Mouse (Mus musculus): Measurements from ENCODE around the gene Numbl.
"Not testable (repeated sequence)": the region's sequence is repeated elsewhere in the genome, so short reads cannot be mapped to it uniquely, and the experiment has no call there.

Numbl gene

DNA sequence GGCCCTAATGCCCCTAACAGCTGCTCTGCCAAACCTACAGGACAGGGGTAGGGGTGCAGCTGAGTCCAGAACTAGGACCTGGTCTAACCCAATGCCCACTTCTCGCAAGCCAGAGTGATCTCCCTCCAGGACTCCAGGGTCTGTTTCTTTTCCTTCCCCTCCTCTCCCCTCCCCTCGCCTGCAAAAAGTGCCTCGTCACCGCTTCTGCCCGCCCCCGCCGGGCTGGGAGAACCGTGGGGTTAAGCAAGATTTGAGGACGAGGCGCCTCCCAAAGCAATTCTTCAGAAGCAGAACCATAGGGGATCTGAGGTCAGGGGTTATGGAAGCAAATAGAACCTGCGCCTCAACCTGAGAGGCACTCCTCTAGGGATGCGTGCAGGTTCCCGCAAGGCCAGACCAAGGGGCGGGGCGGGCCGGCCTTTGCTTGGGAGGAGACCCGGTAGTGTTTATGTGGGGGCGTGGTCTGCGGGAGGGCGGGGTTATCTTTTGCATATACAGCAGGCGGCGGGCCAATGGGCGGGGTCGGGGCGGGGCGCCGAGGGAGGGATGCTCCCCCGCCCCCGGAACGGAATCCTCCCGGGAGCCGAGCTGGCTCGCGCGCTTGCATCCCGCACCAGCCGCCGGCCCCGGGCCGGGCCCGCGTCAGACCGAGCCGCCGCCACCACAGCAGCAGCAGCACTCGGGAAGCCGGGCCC, at the start of gene Numbl:
Gene Numbl, plus strand, starts transcription at position 229 of the 695 bp plus-strand sequence.
- peak; percentile 91 for DNase-seq (ENCODE audit: low spot score)

DNA sequence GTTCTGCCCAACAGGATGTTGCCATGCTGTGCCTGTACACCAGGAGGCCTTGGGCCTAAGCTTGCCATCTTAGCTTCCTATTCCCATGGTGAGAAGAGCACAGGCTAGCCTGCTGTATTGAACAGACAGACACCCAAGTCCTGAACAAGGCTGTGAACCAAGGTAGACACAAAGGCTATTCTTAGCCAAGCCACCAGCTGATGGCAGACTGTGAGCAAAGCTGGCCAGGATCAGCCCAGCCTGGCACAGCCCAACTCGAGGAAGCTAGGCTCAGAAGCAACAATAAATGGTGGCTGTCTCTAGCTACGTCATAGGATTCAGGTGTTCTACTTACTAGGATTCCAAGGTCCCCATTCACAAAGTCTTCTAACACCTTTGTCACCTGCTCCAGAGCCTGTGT, 45.6 kb upstream of the Numbl start:
- DNase-seq (ENCODE audit: low spot score) = no peak

DNA sequence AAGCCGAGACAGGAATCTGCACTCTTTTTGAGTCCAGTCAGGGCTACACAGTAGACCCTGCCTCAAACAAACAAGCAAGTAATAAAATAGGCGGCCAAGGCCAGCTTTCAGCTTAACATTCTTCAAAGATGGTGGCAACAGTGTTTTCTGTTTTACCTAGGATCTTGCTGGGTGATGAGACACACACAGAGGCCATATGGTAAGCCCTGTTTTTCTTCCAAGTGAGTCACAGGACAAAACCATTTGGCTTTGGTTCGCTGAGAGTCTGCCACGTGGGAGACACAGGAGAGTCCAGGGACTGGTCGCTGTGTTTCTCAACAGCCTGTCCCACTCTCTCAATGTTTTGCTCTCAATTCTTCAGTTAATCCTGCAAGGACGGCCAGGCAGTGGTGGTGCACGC, 39.6 kb upstream of the Numbl start:
- DNase-seq (ENCODE audit: low spot score) = peak; percentile 56

DNA sequence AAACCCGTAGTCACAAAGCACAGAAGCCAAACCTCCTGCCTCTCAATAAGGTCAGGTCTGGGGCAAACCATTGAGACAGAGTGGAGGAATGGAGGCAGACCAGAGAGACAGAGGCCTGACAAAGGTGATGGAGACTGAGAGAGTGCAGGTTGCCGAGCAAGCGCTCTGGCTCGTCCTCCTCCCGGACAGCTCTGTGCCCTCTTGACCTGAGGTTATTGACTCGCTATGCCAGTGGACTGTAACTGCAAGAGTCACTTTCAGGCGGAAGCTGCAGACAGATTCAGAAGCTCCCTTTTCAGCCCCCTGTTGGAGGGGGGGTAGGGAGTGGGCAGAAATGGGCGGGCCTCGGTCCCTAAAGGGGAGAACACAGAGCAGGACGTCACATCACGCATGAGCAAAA, 38.3 kb upstream of the Numbl start:
- no peak for DNase-seq (ENCODE audit: low spot score)

DNA sequence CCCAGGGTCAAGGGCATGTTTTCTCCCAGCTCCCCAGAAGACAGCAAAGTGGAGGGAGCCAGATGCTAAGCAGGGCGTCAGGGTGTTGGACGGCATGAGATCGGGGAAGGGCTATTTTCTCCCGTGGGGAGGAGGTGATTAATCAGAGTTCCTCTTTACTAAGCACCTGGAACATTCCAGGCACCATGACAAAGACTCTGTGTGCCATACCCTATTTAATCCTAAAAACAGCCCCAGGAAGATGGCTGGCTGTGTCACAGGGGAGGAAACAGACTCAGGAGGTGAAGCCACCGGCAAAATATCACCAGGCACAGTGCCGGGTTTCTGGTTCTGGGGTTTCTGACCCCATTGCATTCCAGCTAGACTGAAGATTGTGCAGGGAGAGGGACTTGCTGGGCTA, 36.3 kb upstream of the Numbl start:
- DNase-seq (ENCODE audit: low spot score) = no peak

DNA sequence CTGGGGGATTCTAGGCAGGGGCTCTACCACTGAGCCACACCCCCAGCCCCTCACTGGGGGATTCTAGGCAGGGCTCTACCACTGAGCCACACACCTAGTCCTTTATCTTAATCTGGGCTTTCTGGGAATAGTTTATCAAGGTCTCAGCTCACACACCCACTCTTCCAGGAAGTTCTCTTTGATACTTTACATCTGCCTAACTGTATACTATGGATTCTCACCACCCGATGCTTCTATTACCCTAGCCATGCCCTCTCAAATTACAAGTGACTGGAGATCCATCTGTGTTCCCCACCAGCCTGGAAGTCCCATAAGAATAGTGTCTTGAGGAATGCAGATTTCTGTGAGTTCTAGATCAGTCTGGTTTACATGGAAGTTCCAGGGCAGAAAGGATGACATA, 35.7 kb upstream of the Numbl start:
- DNase-seq (ENCODE audit: low spot score) = no peak

DNA sequence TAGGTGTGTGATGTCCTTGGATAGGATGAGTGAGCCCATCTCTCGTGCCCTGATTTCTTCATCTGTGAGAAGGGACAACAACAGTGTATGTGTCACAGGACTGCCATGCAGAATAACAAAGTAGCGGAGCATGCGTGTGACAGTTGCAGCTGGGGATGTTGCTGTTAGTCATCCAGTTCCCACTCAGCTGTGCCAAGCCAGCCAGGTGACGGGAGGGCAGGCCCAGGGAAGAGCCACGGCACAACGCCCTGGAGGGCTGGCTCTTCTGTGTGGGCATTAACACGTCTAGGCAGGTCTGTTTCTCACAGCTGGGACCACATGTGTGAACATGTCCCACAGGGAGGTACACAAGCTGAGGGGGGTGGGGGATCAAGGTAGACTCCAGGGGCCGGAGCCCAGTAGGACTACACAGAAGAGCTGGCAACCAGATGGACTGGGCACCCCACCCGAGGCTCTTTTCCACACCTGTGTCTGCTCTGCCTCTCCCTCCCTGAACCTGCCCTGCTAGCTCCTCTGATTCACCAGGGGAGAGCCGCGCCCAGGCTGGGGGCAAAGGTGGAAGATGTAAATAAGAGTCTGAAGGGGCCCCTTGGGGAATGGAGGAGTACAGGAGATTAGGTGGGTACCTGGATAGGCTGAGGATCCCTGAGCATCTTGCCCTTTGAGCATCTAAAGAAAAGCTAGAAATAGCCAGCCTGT, 33.2 kb upstream of the Numbl start:
- no peak for DNase-seq (ENCODE audit: low spot score)

DNA sequence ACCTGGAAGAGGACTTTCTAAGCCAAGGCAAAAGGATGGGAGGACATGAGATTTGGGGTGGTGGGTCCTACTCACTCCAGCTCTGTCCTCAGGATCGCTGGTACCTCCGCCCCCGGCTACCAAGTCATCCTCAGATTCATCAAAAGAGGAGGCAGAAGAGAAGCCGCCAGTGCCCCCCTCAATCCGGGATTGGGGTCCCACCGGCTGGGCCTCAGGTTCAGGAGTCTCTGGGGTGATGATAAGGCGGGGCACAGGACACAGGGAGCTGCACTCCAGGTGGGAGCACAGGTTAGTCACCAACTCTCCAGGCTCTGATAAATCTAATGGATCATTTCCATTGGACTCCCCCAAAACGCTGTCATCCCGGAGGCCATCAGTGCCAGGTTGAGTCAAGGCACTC, 31.0 kb upstream of the Numbl start:
- DNase-seq (ENCODE audit: low spot score) = no peak

DNA sequence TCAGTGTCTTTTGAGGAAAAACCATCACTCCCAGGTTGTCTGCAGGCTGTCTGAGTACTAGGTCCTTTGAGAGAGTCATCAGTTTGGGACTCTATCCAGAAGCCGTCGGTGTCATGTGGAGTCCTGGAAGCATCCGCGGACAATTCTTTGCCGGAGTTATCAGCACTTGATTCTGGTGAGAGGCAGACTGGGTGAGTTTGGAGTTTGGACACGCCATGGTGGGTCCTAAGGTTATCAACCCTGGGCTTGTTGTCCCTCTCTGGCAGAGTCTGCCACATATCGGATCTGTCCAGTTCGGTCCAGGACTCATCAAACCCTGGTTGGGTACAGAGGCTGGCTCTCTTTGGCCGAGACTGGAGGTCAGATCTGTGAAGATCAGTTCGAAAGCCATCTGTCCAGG, 30.6 kb upstream of the Numbl start:
- peak; percentile 37 for DNase-seq (ENCODE audit: low spot score)

DNA sequence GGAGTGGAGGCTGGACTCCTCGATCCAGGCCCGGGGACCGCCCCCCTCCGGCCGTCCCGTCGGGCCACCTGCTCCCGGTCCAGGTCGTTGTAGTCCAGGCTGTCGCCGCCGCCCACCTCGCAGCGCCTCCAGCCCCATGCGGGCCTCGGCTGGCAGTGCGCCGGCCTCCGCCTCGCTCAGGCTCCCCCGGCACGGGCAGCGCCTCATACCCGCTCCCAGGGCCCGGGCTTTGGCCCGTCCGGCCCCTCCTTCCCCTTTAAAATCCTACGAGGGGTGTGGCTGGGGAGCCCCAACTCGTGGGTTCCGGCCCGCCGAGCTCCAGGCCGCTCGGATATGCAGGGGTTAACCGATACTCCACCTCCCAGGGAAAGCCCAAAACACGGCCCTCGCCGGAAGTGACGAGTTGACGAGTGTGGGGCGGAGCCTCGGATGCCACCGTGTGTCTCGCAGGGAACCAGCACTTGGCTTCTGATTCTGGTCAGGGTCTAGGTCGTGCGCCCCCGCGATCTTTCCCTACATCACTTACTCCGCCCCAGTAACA, 29.9 kb upstream of the Numbl start, which contains the start of gene Itpkc:
Gene Itpkc, minus strand, starts transcription at position 381 of the 541 bp plus-strand sequence.
- DNase-seq (ENCODE audit: low spot score) = peak; percentile 94

DNA sequence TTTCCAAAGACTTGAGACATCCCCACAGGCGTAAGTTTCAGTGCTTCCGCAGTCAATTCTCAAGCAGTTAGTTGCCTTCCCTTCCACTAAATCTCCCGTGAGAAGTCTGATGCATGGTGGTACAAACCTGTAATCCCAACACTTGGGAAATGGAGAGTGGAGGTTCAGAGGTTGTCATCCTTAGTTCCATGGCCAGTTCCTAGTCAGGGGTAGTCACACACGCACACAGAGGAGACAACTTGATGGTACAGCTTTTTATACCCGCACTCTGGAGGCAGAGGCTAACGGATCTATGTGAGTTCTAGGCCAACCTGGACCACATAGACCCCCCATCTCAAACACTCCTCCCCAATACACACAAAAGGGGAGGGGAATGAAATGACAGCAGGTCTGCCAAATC, 29.4 kb upstream of the Numbl start:
- DNase-seq (ENCODE audit: low spot score) = no peak

DNA sequence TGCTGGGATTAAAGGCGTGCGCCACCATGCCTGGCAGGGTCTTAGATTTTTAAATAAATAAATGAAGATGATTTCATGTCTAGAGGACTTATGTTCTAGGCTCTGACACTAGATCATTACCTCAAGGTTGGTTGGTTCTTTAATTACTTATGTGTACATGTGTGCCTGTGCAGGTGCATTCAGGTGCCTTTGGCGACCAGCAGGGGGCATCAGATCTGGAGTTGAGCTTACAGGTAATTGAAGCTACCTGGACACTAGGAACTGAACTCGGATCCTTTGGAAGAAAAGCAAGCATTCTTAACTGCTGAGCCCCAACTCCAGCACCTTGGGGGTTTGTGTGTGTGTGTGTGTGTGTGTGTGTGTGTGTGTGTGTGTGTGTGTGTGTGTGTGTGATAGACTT, 27.5 kb upstream of the Numbl start:
- DNase-seq (ENCODE audit: low spot score) = no peak

DNA sequence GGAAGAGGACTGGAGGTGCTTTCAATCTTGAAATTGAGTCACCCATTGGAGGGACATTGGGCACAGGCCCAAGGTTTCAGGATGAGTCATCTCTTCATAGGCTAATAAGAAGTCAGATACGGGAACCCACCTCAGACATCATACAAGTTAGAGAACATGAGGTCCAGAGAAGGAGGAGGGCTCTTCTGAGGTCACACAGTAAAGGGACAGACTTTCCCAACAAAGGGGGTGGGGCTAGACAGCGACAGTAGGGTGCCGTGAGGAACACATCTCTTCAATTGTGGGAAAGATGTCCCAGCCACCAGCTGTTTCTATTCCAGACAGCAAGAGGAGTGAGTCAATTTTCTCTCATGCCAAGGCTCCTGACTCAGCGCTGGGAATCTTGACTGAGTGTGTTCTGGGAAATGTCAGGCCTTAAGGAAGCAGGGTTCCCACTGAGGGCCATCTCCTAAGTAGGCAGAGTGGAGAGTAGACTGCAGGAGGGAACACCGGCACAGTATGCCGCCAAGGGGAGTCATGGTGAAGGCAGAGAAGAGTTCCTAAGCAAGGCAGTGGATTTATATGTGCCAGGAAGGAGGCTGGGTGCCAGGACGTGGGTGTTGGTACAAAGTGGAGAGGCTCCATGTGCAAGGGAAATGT, 26.4 kb upstream of the Numbl start:
- peak; percentile 90 for DNase-seq (ENCODE audit: low spot score)

DNA sequence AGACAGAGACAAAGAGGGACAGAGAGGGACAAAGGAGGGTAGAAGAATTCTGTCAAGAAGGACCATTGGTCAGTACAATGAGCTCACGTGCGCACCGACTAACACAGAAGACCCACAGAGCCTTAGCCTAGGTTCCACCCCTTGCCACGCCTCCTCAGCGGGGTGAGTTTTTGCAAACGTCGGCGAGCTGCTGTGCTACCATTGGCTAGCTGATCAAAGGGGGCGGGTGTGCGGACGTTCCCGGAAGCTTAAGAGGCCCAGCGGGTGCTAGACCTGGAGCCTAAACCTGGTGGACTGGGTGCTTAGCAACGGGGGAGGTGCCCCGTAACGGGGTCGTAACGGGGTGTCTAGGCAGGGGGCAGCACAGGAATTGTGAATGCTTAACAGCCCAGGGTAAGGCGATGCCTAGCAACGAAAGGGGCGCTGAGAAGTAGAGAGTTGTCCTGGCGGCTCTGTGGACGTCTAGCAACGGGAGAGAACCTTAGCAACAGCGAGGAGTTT, 25.4 kb upstream of the Numbl start, which contains the start of gene Coq8b:
Gene Coq8b, plus strand, starts transcription at position 243 of the 501 bp plus-strand sequence.
- DNase-seq (ENCODE audit: low spot score) = peak; percentile 94

DNA sequence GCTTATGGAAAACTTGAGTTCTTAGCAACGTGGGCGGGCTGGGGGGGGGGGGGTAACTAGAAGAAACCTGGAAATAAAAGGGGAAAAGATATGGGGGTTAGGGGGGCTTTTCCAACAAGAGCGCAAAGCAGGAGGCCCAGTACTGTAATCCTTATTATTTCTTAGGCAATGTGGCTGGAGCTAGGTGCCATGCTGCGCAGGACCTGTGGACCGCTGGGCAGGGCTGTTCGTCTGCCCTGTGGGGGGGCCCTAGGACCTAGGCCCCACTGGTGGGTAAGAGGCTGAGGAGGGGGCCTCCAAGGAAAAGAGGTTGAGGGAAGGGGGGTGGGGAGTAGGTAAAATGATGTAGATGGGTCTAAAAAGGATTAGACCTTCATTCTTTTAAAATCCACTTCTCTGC, 24.9 kb upstream of the Numbl start:
- DNase-seq (ENCODE audit: low spot score) = no peak

DNA sequence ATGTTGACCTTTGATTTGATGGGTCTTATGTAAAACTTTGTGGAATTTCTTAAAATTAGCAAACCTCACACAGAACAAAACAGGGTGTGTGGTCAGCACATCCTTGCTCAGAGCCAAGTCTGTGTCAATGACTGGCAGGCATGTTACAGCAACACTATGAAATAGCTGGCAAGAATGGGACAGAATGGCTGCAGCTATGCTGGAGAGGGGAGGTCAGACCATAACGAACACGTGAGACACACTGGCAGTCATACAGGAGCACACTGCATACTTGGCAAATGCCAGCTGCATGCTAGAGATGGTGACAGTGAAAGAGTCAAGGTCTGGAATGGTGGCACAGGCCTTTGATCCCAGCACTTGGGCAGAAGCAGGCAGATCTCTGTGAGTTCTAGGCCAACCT, 22.5 kb upstream of the Numbl start:
- no peak for DNase-seq (ENCODE audit: low spot score)

DNA sequence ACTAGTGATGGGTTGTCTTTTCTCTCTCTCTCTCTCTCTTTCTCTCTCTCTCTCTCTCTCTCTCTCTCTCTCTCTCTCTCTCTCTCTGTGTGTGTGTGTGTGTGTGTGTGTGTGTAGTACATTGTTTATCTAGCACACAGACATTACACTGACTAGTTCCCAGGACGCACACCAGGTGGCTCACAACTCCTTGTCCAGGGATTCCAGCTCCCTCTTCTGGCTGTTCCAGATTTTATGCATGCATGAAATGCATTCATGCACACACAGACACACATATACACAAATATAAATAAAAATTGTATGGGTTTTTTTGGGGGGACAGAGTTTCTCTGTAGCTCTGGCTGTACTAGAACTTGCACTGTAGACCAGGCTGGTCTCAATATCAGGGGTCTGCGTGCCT, 20.7 kb upstream of the Numbl start:
- no peak for DNase-seq (ENCODE audit: low spot score)

DNA sequence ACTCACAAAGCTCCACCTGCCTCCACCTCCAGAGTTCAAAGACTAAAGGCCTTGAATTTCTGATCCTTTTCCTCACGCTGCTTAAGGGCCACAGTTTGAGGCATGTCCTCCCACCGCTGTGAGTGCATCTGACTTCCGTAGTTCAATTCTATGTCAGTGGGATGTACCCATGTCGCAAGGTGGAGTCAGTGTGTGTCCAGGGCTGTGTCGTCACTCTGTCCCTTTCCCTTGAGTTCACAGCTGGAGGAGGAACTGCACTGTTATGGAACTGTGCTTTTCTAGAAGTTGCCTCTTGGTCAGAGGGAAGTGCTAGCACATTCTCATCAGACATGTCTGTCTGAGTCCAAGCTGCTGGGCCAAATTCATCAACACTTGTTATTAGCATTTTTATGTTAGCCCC, 19.7 kb upstream of the Numbl start:
- no peak for DNase-seq (ENCODE audit: low spot score)

DNA sequence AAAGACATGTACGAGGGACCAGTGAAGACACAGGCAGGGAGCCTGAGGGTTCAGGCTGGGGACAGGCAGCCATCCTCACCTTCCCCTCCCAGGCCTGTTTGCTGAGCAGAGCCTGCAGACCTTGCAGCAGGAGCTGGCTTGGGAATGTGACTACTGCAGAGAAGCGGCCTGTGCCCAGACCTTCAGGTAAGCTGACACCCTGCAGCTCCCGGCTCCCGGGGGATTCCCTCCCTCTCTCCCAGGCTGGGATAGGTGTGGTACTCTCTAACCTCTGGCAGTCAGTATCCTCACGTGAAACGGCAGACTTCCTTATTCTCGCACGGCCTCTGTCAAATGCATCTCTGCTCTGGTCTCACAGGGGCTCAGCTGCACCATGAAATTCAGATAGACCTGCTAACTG, 15.0 kb upstream of the Numbl start:
- no peak for DNase-seq (ENCODE audit: low spot score)

DNA sequence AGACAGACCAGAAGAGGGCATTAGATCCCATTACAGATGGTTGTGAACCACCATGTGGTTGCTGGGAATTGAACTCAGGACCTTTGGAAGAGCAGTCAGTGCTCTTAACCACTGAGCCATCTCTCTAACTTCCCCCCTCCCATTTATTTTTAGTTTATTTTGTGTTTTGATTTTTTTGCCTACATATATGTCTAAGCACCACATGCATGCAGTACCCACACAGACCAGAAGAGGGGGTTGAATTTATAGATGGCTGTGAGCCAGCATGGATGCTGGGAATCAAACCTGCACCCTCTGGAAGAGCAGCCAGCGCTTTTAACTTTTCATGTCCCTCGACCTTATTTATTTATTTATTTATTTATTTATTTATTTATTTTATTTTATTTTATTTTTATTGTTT, 14.1 kb upstream of the Numbl start:
- DNase-seq (ENCODE audit: low spot score) = not testable (repeated sequence)

DNA sequence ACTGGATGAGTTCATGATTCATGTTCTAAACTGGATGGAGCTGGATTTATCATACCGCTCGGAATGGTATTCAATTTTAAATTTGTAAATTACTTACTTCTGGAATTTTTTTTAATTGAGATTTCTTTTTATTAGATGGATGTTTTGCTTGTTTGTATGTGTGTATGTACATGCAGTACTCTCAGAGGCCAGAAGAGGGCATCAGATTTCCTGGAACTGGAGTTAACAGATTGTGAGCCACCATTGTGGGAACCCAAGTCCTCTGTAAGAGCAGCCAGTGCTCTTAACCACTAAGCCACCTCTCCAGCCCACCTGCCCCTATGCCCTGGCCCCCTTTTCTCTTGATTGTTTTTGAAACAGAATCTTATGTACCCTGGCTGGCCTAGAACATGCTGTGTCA, 9.1 kb upstream of the Numbl start:
- DNase-seq (ENCODE audit: low spot score) = no peak

DNA sequence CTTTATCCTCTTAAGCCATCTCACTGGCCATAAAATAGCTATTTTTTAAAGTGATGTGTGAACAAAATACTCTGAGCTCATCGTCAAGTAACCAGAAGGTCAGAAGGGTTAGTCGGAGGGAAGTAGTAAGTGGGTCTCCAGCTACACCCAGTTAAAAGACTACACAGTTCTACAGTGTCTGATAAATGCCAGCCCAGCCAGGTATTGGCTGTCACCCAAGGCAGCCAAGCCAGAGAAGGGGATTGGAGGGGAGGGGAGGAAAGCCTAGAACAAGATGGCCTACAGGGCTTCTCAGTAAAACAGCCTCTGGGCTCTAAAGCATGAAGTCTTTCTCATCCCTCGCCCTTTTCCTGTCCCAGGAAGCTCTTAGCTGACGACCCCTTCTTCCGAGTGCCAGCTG, 8.3 kb upstream of the Numbl start:
- DNase-seq (ENCODE audit: low spot score) = peak; percentile 32

DNA sequence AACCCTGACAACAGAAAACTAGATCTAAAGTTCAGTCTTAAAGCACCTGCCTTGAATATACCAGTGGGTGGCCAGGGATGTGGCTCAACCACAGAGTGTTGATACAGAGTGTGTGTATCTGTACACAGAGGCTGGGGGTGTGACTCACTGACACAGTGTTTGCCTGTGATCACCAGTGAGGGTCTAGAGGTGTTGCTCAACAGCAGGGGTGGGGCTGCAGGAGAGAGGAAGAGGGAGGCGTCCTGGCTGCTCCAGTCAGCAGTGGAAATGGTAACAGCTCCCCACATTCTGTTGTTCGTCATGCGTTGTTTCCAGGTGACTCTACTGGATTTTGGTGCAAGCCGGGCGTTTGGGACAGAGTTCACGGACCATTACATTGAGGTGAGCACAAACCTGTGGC, 6.3 kb upstream of the Numbl start:
- DNase-seq (ENCODE audit: low spot score) = no peak

Measured in MN1 (cell line).